Mouse (Mus musculus) liver, embryonic 12.5 days (tissue): ENCODE results near the gene Tuba8. TPM values are rescaled to one million over a fixed set of nuclear protein-coding genes. Genes with fewer than 3 reads are reported as not detected.
A peak's percentile ranks its signal among the peaks of the same experiment; 100 is the strongest.

ENCODE experiments used
- ATAC-seq: fragments of 200-750 bp; cut with Nextera tagmentation; 2 replicates; pipeline ENCODE4 v1.8.0; 2017; ENCODE audit warnings: moderate number of reproducible peaks, mild to moderate bottlenecking, moderate library complexity
- H3K27ac ChIP-seq: fragments of 300-500 bp; sonication (generic); 2 replicates; pipeline ENCODE4 v1.5.1; 2016; ENCODE audit warnings: mild to moderate bottlenecking
- H3K27me3 ChIP-seq: fragments of 300-500 bp; sonication (generic); replicated peaks from 2 replicates; pipeline ENCODE4 v1.6.1; 2016; ENCODE audit warnings: mild to moderate bottlenecking, moderate library complexity
- H3K36me3 ChIP-seq: fragments of 300-500 bp; sonication (generic); 2 replicates; pipeline ENCODE4 v1.6.1; 2016; ENCODE audit warnings: mild to moderate bottlenecking, moderate library complexity
- H3K4me1 ChIP-seq: fragments of 300-500 bp; sonication (generic); 2 replicates; pipeline ENCODE4 v1.6.1; 2016
- H3K4me2 ChIP-seq: fragments of 300-500 bp; sonication (generic); 2 replicates; pipeline ENCODE4 v1.6.1; 2016; ENCODE audit warnings: mild to moderate bottlenecking, moderate library complexity
- H3K4me3 ChIP-seq: fragments of 300-500 bp; sonication (generic); 2 replicates; pipeline ENCODE4 v1.5.1; 2016; ENCODE audit warnings: mild to moderate bottlenecking, moderate library complexity
- H3K9ac ChIP-seq: fragments of 300-500 bp; sonication (generic); 2 replicates; pipeline ENCODE4 v1.6.1; 2016; ENCODE audit warnings: mild to moderate bottlenecking, moderate library complexity
- H3K9me3 ChIP-seq: fragments of 300-500 bp; sonication (generic); replicated peaks from 2 replicates; pipeline ENCODE4 v1.6.1; 2016; ENCODE audit warnings: mild to moderate bottlenecking, moderate library complexity
- WGBS: fragments of 180-500 bp; shearing (Covaris S2); methylation state at CpG from one replicate; pipeline ENCODE4 v1.1.7; 2016; ENCODE audit not compliant: insufficient replicate concordance; 5-methylcytosine and 5-hydroxymethylcytosine counted together
- polyA plus RNA-seq: library from polyadenylated mRNA; unstranded; fragments of >200 nt; fragmentation: Nextera tagmentation; extraction: Ambion mirVana; gene quantifications from 2 replicates; pipeline ENCODE4 v1.2.1, GENCODE M21; 2016

The Tuba8 gene
- polyA plus RNA-seq, 1 experiment from 2014 or later, result 8.4 TPM

GRCm38 (mm10) chr6:121243161-121243560 is 32.7 kb downstream of the Tuba8 start:
- Histone ChIP-seq H3K27me3 (peaks cover 24% of the 10 kb centered on the region; the same call in 1 of the 2 replicates), H3K9ac (no peak overlapping the region), H3K4me1 (peaks cover 42% of the 10 kb centered on the region), H3K27ac (no peak overlapping the region), H3K4me3 (no peak overlapping the region), H3K9me3 (no peaks in the 10 kb centered on the region), H3K36me3 (no peaks in the 10 kb centered on the region), H3K4me2 (0 out of 2 replicates have a peak overlapping the region, but pooled peaks have one; percentile 19)
- WGBS, result 43% methylated on average over 10 of the region's 10 CpGs
- no peak for ATAC-seq

GRCm38 (mm10) chr6:121245127-121246036 is 34.9 kb downstream of the Tuba8 start, which contains the start of gene Usp18:
Gene Usp18, plus strand, starts transcription at chr6:121245906.
- no peaks in the 10 kb centered on the region for H3K36me3 ChIP-seq
- H3K9ac ChIP-seq, result peak within 1 kb of the TSS; percentile 74
- peak; percentile 88 for ATAC-seq
- WGBS, result 4% methylated on average over 35 of the region's 35 CpGs
- peaks cover 24% of the 10 kb centered on the region; the same call in 1 of the 2 replicates for H3K27me3 ChIP-seq
- H3K4me3 ChIP-seq, result peak within 1 kb of the TSS; percentile 71
- H3K4me2 ChIP-seq, result peak within 1 kb of the TSS; percentile 84
- no peaks in the 10 kb centered on the region for H3K9me3 ChIP-seq
- H3K4me1 ChIP-seq, result peaks cover 51% of the 10 kb centered on the region
- H3K27ac ChIP-seq, result peak within 1 kb of the TSS; percentile 78

GRCm38 (mm10) chr6:121246037-121246361 is 35.5 kb downstream of the Tuba8 start:
- Histone ChIP-seq H3K9me3 (no peaks in the 10 kb centered on the region), H3K4me1 (peaks cover 51% of the 10 kb centered on the region), H3K4me3 (peak overlapping the region; percentile 71), H3K36me3 (no peaks in the 10 kb centered on the region), H3K27me3 (peaks cover 24% of the 10 kb centered on the region; the same call in 1 of the 2 replicates), H3K9ac (peak overlapping the region; percentile 74), H3K4me2 (peak overlapping the region; percentile 84), H3K27ac (peak overlapping the region; percentile 78)
- 12% methylated on average over 4 of the region's 4 CpGs for WGBS
- no peak for ATAC-seq

- H3K4me3 ChIP-seq, result no peak overlapping the region
- no peak for ATAC-seq
- WGBS, result 68% methylated on average over 1 of the region's 1 CpGs
- no peak overlapping the region for H3K27ac ChIP-seq
- no peaks in the 10 kb centered on the region for H3K36me3 ChIP-seq
- no peak overlapping the region for H3K9ac ChIP-seq
- H3K9me3 ChIP-seq, result no peaks in the 10 kb centered on the region
- peaks cover 17% of the 10 kb centered on the region; the same call in 1 of the 2 replicates for H3K27me3 ChIP-seq
- no peak overlapping the region for H3K4me2 ChIP-seq
- H3K4me1 ChIP-seq, result peaks cover 32% of the 10 kb centered on the region
Observed at GRCm38 (mm10) chr6:121250406-121250805, 39.9 kb downstream of the Tuba8 start.

GRCm38 (mm10) chr6:121251256-121251655 is 40.8 kb downstream of the Tuba8 start:
- Histone ChIP-seq H3K36me3 (no peaks in the 10 kb centered on the region), H3K27me3 (peaks cover 17% of the 10 kb centered on the region; the same call in 1 of the 2 replicates), H3K9ac (no peak overlapping the region), H3K4me3 (no peak overlapping the region), H3K9me3 (no peaks in the 10 kb centered on the region), H3K27ac (no peak overlapping the region), H3K4me1 (peaks cover 27% of the 10 kb centered on the region), H3K4me2 (no peak overlapping the region)
- ATAC-seq, result no peak
- 33% methylated on average over 5 of the region's 5 CpGs for WGBS

GRCm38 (mm10) chr6:121260548-121260947 is 50.1 kb downstream of the Tuba8 start:
- no peak overlapping the region for H3K27ac ChIP-seq
- no peak overlapping the region for H3K4me2 ChIP-seq
- ATAC-seq, result no peak
- H3K27me3 ChIP-seq, result no peaks in the 10 kb centered on the region
- no peaks in the 10 kb centered on the region for H3K4me1 ChIP-seq
- no peak overlapping the region for H3K9ac ChIP-seq
- H3K9me3 ChIP-seq, result no peaks in the 10 kb centered on the region
- 0 out of 2 replicates have a peak, but pooled peaks cover 2% of the 10 kb centered on the region for H3K36me3 ChIP-seq
- 25% methylated on average over 9 of the region's 9 CpGs for WGBS
- no peak overlapping the region for H3K4me3 ChIP-seq

GRCm38 (mm10) chr6:121261233-121261632 is 50.7 kb downstream of the Tuba8 start:
- ATAC-seq, result no peak
- WGBS, result 46% methylated on average over 8 of the region's 8 CpGs
- H3K4me3 ChIP-seq, result no peak overlapping the region
- H3K4me2 ChIP-seq, result no peak overlapping the region
- H3K27me3 ChIP-seq, result no peaks in the 10 kb centered on the region
- no peak overlapping the region for H3K9ac ChIP-seq
- H3K27ac ChIP-seq, result no peak overlapping the region
- H3K9me3 ChIP-seq, result no peaks in the 10 kb centered on the region
- H3K4me1 ChIP-seq, result no peaks in the 10 kb centered on the region
- 0 out of 2 replicates have a peak, but pooled peaks cover 2% of the 10 kb centered on the region for H3K36me3 ChIP-seq

GRCm38 (mm10) chr6:121262004-121262403 is 51.5 kb downstream of the Tuba8 start:
- H3K36me3 ChIP-seq, result 0 out of 2 replicates have a peak, but pooled peaks cover 2% of the 10 kb centered on the region
- H3K27me3 ChIP-seq, result no peaks in the 10 kb centered on the region
- H3K9ac ChIP-seq, result no peak overlapping the region
- H3K4me1 ChIP-seq, result no peaks in the 10 kb centered on the region
- H3K27ac ChIP-seq, result no peak overlapping the region
- no peak overlapping the region for H3K4me3 ChIP-seq
- H3K9me3 ChIP-seq, result no peaks in the 10 kb centered on the region
- ATAC-seq, result no peak
- WGBS, result 70% methylated on average over 10 of the region's 10 CpGs
- H3K4me2 ChIP-seq, result no peak overlapping the region

GRCm38 (mm10) chr6:121262496-121262895 is 52.0 kb downstream of the Tuba8 start:
- ATAC-seq, result no peak
- WGBS, result 79% methylated on average over 11 of the region's 11 CpGs
- no peaks in the 10 kb centered on the region for H3K4me1 ChIP-seq

GRCm38 (mm10) chr6:121270156-121270555 is 59.7 kb downstream of the Tuba8 start:
- WGBS, result 70% methylated on average over 6 of the region's 6 CpGs
- ATAC-seq, result no peak
- Histone ChIP-seq H3K36me3 (no peaks in the 10 kb centered on the region), H3K9me3 (no peaks in the 10 kb centered on the region), H3K9ac (no peak overlapping the region), H3K4me3 (no peak overlapping the region), H3K4me1 (no peaks in the 10 kb centered on the region), H3K27me3 (no peaks in the 10 kb centered on the region), H3K27ac (no peak overlapping the region), H3K4me2 (no peak overlapping the region)

More at GRCm38 (mm10) chr6:121262496-121262895, 52.0 kb downstream of the Tuba8 start:
- no peak overlapping the region for H3K27ac ChIP-seq
- H3K36me3 ChIP-seq, result 0 out of 2 replicates have a peak, but pooled peaks cover 2% of the 10 kb centered on the region
- H3K9ac ChIP-seq, result no peak overlapping the region
- no peak overlapping the region for H3K4me2 ChIP-seq
- H3K9me3 ChIP-seq, result no peaks in the 10 kb centered on the region
- H3K27me3 ChIP-seq, result no peaks in the 10 kb centered on the region
- H3K4me3 ChIP-seq, result no peak overlapping the region

- H3K27ac ChIP-seq, result no peak overlapping the region
- H3K4me3 ChIP-seq, result peak overlapping the region; percentile 70
- H3K4me1 ChIP-seq, result no peaks in the 10 kb centered on the region
- H3K9ac ChIP-seq, result no peak overlapping the region
- no peaks in the 10 kb centered on the region for H3K9me3 ChIP-seq
- no peaks in the 10 kb centered on the region for H3K27me3 ChIP-seq
- no peaks in the 10 kb centered on the region for H3K36me3 ChIP-seq
- ATAC-seq, result no peak
- peak overlapping the region; percentile 88 for H3K4me2 ChIP-seq
- 11% methylated on average over 4 of the region's 4 CpGs for WGBS
Observed at GRCm38 (mm10) chr6:121271707-121272074, 61.2 kb downstream of the Tuba8 start.

- Histone ChIP-seq H3K27ac (peak overlapping the region; percentile 53; the same call in 1 of the 2 replicates), H3K27me3 (0 out of 2 replicates have a peak, but pooled peaks cover under 1% of the 10 kb centered on the region), H3K9ac (peak overlapping the region; percentile 59), H3K36me3 (no peaks in the 10 kb centered on the region), H3K4me3 (peak overlapping the region; percentile 70), H3K4me1 (no peaks in the 10 kb centered on the region), H3K9me3 (no peaks in the 10 kb centered on the region), H3K4me2 (peak overlapping the region; percentile 88)
- peak; percentile 86 for ATAC-seq
- 5% methylated on average over 17 of the region's 17 CpGs for WGBS
Observed at GRCm38 (mm10) chr6:121272075-121272800, 61.7 kb downstream of the Tuba8 start.
